Mouse (Mus musculus) liver, embryonic 16.5 days (tissue): ENCODE measurements around the gene Clic5. TPM values are rescaled to one million over a fixed set of nuclear protein-coding genes. Genes with fewer than 3 reads are reported as not detected.
A peak's percentile ranks its signal among the peaks of the same experiment; 100 is the strongest.

ENCODE experiments used
- ATAC-seq: fragments of 200-750 bp; cut with Nextera tagmentation; 2 replicates; pipeline ENCODE4 v1.8.0; 2017; ENCODE audit warnings: low read depth, mild to moderate bottlenecking, moderate number of reproducible peaks, moderate library complexity
- H3K27ac ChIP-seq: fragments of 300-500 bp; sonication (generic); 2 replicates; pipeline ENCODE4 v1.5.1; 2014; ENCODE audit warnings: mild to moderate bottlenecking, low read length
- H3K27me3 ChIP-seq: fragments of 300-500 bp; sonication (generic); 2 replicates; pipeline ENCODE4 v1.6.1; 2014; ENCODE audit warnings: low read depth, low read length, mixed read lengths; ENCODE audit not compliant: control insufficient read depth, insufficient read depth
- H3K36me3 ChIP-seq: fragments of 300-500 bp; sonication (generic); 2 replicates; pipeline ENCODE4 v1.6.1; 2014; ENCODE audit warnings: mild to moderate bottlenecking; ENCODE audit not compliant: control insufficient read depth, insufficient read depth
- H3K4me1 ChIP-seq: fragments of 300-500 bp; sonication (generic); 2 replicates; pipeline ENCODE4 v1.6.1; 2014; ENCODE audit warnings: low read depth, low read length, mixed read lengths; ENCODE audit not compliant: control insufficient read depth
- H3K4me2 ChIP-seq: fragments of 300-500 bp; sonication (generic); 2 replicates; pipeline ENCODE4 v1.6.1; 2014; ENCODE audit warnings: low read depth, low read length, mixed read lengths
- H3K4me3 ChIP-seq: fragments of 300-500 bp; sonication (generic); 2 replicates; pipeline ENCODE4 v1.5.1; 2014; ENCODE audit warnings: low read depth, mild to moderate bottlenecking, low read length
- H3K9ac ChIP-seq: fragments of 300-500 bp; sonication (generic); 2 replicates; pipeline ENCODE4 v1.6.1; 2014; ENCODE audit warnings: low read depth, low read length
- H3K9me3 ChIP-seq: fragments of 300-500 bp; sonication (generic); replicated peaks from 2 replicates; pipeline ENCODE4 v1.6.1; 2016; ENCODE audit warnings: low read length; ENCODE audit not compliant: control insufficient read depth
- WGBS: fragments of 180-500 bp; shearing (Covaris S2); extraction: QIAGEN DNeasy Blood & Tissue Kit; methylation state at CpG from one replicate; pipeline ENCODE4 v1.1.7; 2014; ENCODE audit not compliant: insufficient replicate concordance; 5-methylcytosine and 5-hydroxymethylcytosine counted together
- polyA plus RNA-seq: library from polyadenylated mRNA; unstranded; fragments of >200 nt; fragmentation: Nextera tagmentation; extraction: Ambion mirVana; gene quantifications from 2 replicates; pipeline ENCODE4 v1.2.1, GENCODE M21; 2015

Clic5 gene
- polyA plus RNA-seq, 1 experiment from 2014 or later: 0.66 TPM

- Histone ChIP-seq H3K4me1 (no peaks in the 10 kb centered on the region), H3K9me3 (no peaks in the 10 kb centered on the region), H3K4me2 (no peak overlapping the region), H3K27ac (no peak overlapping the region), H3K4me3 (no peak overlapping the region), H3K9ac (no peak overlapping the region), H3K27me3 (no peaks in the 10 kb centered on the region), H3K36me3 (no peaks in the 10 kb centered on the region)
- no peak for ATAC-seq
- 58% methylated on average over 3 of the region's 3 CpGs for WGBS
These were observed 17.2 kb downstream of the Clic5 start for GRCm38 (mm10) chr17:44205562-44205961.

GRCm38 (mm10) chr17:44208900-44209299 lies 20.5 kb downstream of the Clic5 start:
- Histone ChIP-seq H3K36me3 (no peaks in the 10 kb centered on the region), H3K27ac (no peak overlapping the region), H3K4me1 (no peaks in the 10 kb centered on the region), H3K9me3 (no peaks in the 10 kb centered on the region), H3K9ac (no peak overlapping the region), H3K27me3 (no peaks in the 10 kb centered on the region), H3K4me3 (no peak overlapping the region), H3K4me2 (no peak overlapping the region)
- no peak for ATAC-seq
- 64% methylated on average over 4 of the region's 4 CpGs for WGBS

GRCm38 (mm10) chr17:44212960-44213619 lies 24.7 kb downstream of the Clic5 start:
- Histone ChIP-seq H3K9ac (no peak overlapping the region), H3K27ac (no peak overlapping the region), H3K36me3 (no peaks in the 10 kb centered on the region), H3K4me2 (no peak overlapping the region), H3K9me3 (no peaks in the 10 kb centered on the region), H3K4me3 (no peak overlapping the region), H3K27me3 (no peaks in the 10 kb centered on the region), H3K4me1 (no peaks in the 10 kb centered on the region)
- no peak for ATAC-seq
- 63% methylated on average over 5 of the region's 5 CpGs for WGBS

- no peak overlapping the region for H3K4me3 ChIP-seq
- no peaks in the 10 kb centered on the region for H3K36me3 ChIP-seq
- no peaks in the 10 kb centered on the region for H3K27me3 ChIP-seq
- H3K4me2 ChIP-seq: no peak overlapping the region
- no peak overlapping the region for H3K27ac ChIP-seq
- no peaks in the 10 kb centered on the region for H3K9me3 ChIP-seq
- 64% methylated on average over 9 of the region's 9 CpGs for WGBS
- no peaks in the 10 kb centered on the region for H3K4me1 ChIP-seq
- no peak overlapping the region for H3K9ac ChIP-seq
- ATAC-seq: no peak
These were observed 26.9 kb downstream of the Clic5 start for GRCm38 (mm10) chr17:44215196-44215799.

- H3K4me3 ChIP-seq: no peak overlapping the region
- H3K27me3 ChIP-seq: no peaks in the 10 kb centered on the region
- H3K4me1 ChIP-seq: no peaks in the 10 kb centered on the region
- no peak for ATAC-seq
- H3K27ac ChIP-seq: no peak overlapping the region
- no peaks in the 10 kb centered on the region for H3K9me3 ChIP-seq
- no peak overlapping the region for H3K9ac ChIP-seq
- 45% methylated on average over 2 of the region's 2 CpGs for WGBS
- no peaks in the 10 kb centered on the region for H3K36me3 ChIP-seq
- no peak overlapping the region for H3K4me2 ChIP-seq
These were observed 28.8 kb downstream of the Clic5 start for GRCm38 (mm10) chr17:44217185-44217584.

- Histone ChIP-seq H3K4me3 (no peak overlapping the region), H3K36me3 (no peaks in the 10 kb centered on the region), H3K4me1 (no peaks in the 10 kb centered on the region), H3K27me3 (no peaks in the 10 kb centered on the region), H3K27ac (no peak overlapping the region), H3K9me3 (no peaks in the 10 kb centered on the region), H3K4me2 (no peak overlapping the region), H3K9ac (no peak overlapping the region)
- no peak for ATAC-seq
- 42% methylated on average over 2 of the region's 2 CpGs for WGBS
These were observed 31.6 kb downstream of the Clic5 start for GRCm38 (mm10) chr17:44219943-44220342.

- Histone ChIP-seq H3K9me3 (no peaks in the 10 kb centered on the region), H3K27me3 (no peaks in the 10 kb centered on the region), H3K27ac (no peak overlapping the region), H3K9ac (no peak overlapping the region), H3K36me3 (no peaks in the 10 kb centered on the region), H3K4me1 (no peaks in the 10 kb centered on the region), H3K4me3 (no peak overlapping the region), H3K4me2 (no peak overlapping the region)
- no peak for ATAC-seq
- 64% methylated on average over 5 of the region's 5 CpGs for WGBS
These were observed 40.0 kb downstream of the Clic5 start for GRCm38 (mm10) chr17:44228428-44228827.

GRCm38 (mm10) chr17:44230083-44230482 lies 41.7 kb downstream of the Clic5 start:
- H3K36me3 ChIP-seq: no peaks in the 10 kb centered on the region
- no peak overlapping the region for H3K9ac ChIP-seq
- H3K4me2 ChIP-seq: no peak overlapping the region
- H3K27me3 ChIP-seq: no peaks in the 10 kb centered on the region
- no peak overlapping the region for H3K4me3 ChIP-seq
- no peak for ATAC-seq
- 42% methylated on average over 10 of the region's 10 CpGs for WGBS
- H3K27ac ChIP-seq: no peak overlapping the region
- H3K4me1 ChIP-seq: no peaks in the 10 kb centered on the region
- no peaks in the 10 kb centered on the region for H3K9me3 ChIP-seq

- H3K27ac ChIP-seq: peak overlapping the region; percentile 64
- 3% methylated on average over 10 of the region's 10 CpGs for WGBS
- H3K9ac ChIP-seq: no peak overlapping the region
- H3K9me3 ChIP-seq: peaks cover 4% of the 10 kb centered on the region; the same call in 1 of the 2 replicates
- ATAC-seq: peak; percentile 59
- no peaks in the 10 kb centered on the region for H3K4me1 ChIP-seq
- no peaks in the 10 kb centered on the region for H3K27me3 ChIP-seq
- peak overlapping the region; percentile 48 for H3K4me2 ChIP-seq
- H3K36me3 ChIP-seq: no peaks in the 10 kb centered on the region
- H3K4me3 ChIP-seq: 0 out of 2 replicates have a peak overlapping the region, but pooled peaks have one; percentile 5
These were observed 50.8 kb downstream of the Clic5 start for GRCm38 (mm10) chr17:44239030-44239721.
